Mouse (Mus musculus): ENCODE measurements around the gene Timm23. TPM values are rescaled to one million over a fixed set of nuclear protein-coding genes. Genes with fewer than 3 reads are reported as not detected.
"Not testable (repeated sequence)": the region's sequence is repeated elsewhere in the genome, so short reads cannot be mapped to it uniquely, and the experiment has no call there.

The Timm23 gene
- polyA plus RNA-seq, 1 experiment from 2014 or later: 209 TPM

DNA sequence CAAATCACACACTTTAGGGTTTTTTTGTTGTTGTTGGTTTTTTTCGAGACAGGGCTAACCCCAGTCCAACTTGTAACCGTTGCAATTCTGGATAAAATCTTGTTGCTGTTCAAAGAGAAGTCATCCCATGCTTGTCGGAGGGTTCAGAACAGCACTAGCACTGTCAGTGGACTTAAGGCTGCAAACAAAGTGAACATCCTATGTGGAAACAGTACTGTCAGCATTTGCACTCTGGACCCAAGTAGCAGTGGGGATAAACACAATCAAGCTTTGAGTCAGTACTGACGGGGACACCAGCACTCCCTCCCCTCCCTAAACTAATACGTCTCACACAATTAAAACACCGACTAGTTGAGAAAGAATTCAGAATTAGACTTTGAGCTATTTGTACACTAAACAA lies 20.8 kb downstream of the Timm23 start:
- Histone ChIP-seq H3K4me3 (ENCODE audit: low read depth, low read length) (no peak overlapping the region), H3K27ac (ENCODE audit: low read depth, low read length) (no peak overlapping the region), H3K36me3 (ENCODE audit: control insufficient read depth, insufficient read depth) (peaks cover 42% of the 10 kb centered on the region), H3K9me3 (ENCODE audit: control insufficient read depth) (no peaks in the 10 kb centered on the region), H3K4me2 (replicated peaks; ENCODE audit: low read depth) (no peak overlapping the region), H3K9ac (ENCODE audit: low read depth, low read length) (no peak overlapping the region), H3K4me1 (replicated peaks; ENCODE audit: control insufficient read depth, insufficient read depth, low read length) (no peaks in the 10 kb centered on the region), H3K27me3 (replicated peaks; ENCODE audit: control insufficient read depth, insufficient read depth, low read length) (no peaks in the 10 kb centered on the region)
- TF ChIP-seq CTCF (IDR thresholded peaks at IDR 0.05; ENCODE audit: low read depth): no peak
- ATAC-seq: no peak
- WGBS: 63% methylated on average over 6 of the region's 6 CpGs

- TF ChIP-seq CTCF (IDR thresholded peaks at IDR 0.05; ENCODE audit: low read depth): no peak
- H3K9ac ChIP-seq (ENCODE audit: low read depth, low read length): no peak overlapping the region
- WGBS: 72% methylated on average over 10 of the region's 10 CpGs
- ATAC-seq: peak; percentile 45; the same call in 1 of the 2 replicates
- H3K4me3 ChIP-seq (ENCODE audit: low read depth, low read length): no peak overlapping the region
- peak overlapping the region; percentile 62; the same call in 1 of the 2 replicates for H3K27ac ChIP-seq (ENCODE audit: low read depth, low read length)
- no peaks in the 10 kb centered on the region for H3K9me3 ChIP-seq (ENCODE audit: control insufficient read depth)
- H3K27me3 ChIP-seq (replicated peaks; ENCODE audit: control insufficient read depth, insufficient read depth, low read length): no peaks in the 10 kb centered on the region
- peaks cover 38% of the 10 kb centered on the region for H3K36me3 ChIP-seq (ENCODE audit: control insufficient read depth, insufficient read depth)
- no peaks in the 10 kb centered on the region for H3K4me1 ChIP-seq (replicated peaks; ENCODE audit: control insufficient read depth, insufficient read depth, low read length)
- H3K4me2 ChIP-seq (replicated peaks; ENCODE audit: low read depth): no peak overlapping the region
Measured at GRCm38 (mm10) chr14:32179393-32180195, 22.1 kb downstream of the Timm23 start.

GRCm38 (mm10) chr14:32176590-32176989 lies 25.1 kb downstream of the Timm23 start:
- H3K9ac ChIP-seq (ENCODE audit: low read depth, low read length); H3K27me3 ChIP-seq (replicated peaks; ENCODE audit: control insufficient read depth, insufficient read depth, low read length); H3K9me3 ChIP-seq (ENCODE audit: control insufficient read depth); H3K4me2 ChIP-seq (replicated peaks; ENCODE audit: low read depth); H3K4me3 ChIP-seq (ENCODE audit: low read depth, low read length); H3K4me1 ChIP-seq (replicated peaks; ENCODE audit: control insufficient read depth, insufficient read depth, low read length); H3K27ac ChIP-seq (ENCODE audit: low read depth, low read length): not testable (repeated sequence)
- H3K36me3 ChIP-seq (ENCODE audit: control insufficient read depth, insufficient read depth): peaks cover 54% of the 10 kb centered on the region
- WGBS: 62% methylated on average over 4 of the region's 5 CpGs
- ATAC-seq: peak; percentile 62; the same call in 1 of the 2 replicates

DNA sequence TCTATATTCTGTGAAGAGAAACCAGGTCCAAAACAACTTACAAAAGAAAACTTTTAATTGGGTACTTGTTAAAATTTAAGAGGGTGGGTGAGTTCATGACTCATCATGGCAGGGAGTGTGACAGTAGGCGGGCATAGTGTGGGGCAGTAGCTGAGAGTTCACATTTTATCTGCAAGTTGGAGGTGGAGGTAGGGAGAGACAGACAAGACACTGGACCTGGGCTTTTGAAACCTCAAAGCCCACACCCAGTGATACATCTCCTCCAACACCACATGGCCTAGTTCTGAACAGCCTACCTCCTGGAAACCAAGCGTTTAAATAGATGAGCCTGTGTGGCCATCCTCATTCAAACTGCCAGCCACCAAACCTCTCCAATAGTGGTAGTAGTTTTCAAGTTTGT lies 26.4 kb downstream of the Timm23 start:
- Histone ChIP-seq H3K4me3 (ENCODE audit: low read depth, low read length) (no peak overlapping the region), H3K9me3 (ENCODE audit: control insufficient read depth) (no peaks in the 10 kb centered on the region), H3K27me3 (replicated peaks; ENCODE audit: control insufficient read depth, insufficient read depth, low read length) (no peaks in the 10 kb centered on the region), H3K36me3 (ENCODE audit: control insufficient read depth, insufficient read depth) (peaks cover 50% of the 10 kb centered on the region), H3K4me1 (replicated peaks; ENCODE audit: control insufficient read depth, insufficient read depth, low read length) (no peaks in the 10 kb centered on the region), H3K9ac (ENCODE audit: low read depth, low read length) (no peak overlapping the region), H3K27ac (ENCODE audit: low read depth, low read length) (no peak overlapping the region), H3K4me2 (replicated peaks; ENCODE audit: low read depth) (no peak overlapping the region)
- 76% methylated on average over 2 of the region's 2 CpGs for WGBS
- no peak for ATAC-seq
- TF ChIP-seq CTCF (IDR thresholded peaks at IDR 0.05; ENCODE audit: low read depth): no peak

GRCm38 (mm10) chr14:32170137-32170536 lies 31.6 kb downstream of the Timm23 start:
- Histone ChIP-seq H3K4me2 (replicated peaks; ENCODE audit: low read depth) (no peak overlapping the region), H3K4me3 (ENCODE audit: low read depth, low read length) (no peak overlapping the region), H3K27me3 (replicated peaks; ENCODE audit: control insufficient read depth, insufficient read depth, low read length) (no peaks in the 10 kb centered on the region), H3K9me3 (ENCODE audit: control insufficient read depth) (no peaks in the 10 kb centered on the region), H3K27ac (ENCODE audit: low read depth, low read length) (no peak overlapping the region), H3K4me1 (replicated peaks; ENCODE audit: control insufficient read depth, insufficient read depth, low read length) (no peaks in the 10 kb centered on the region), H3K9ac (ENCODE audit: low read depth, low read length) (no peak overlapping the region), H3K36me3 (ENCODE audit: control insufficient read depth, insufficient read depth) (peaks cover 31% of the 10 kb centered on the region)
- ATAC-seq: no peak
- WGBS: 88% methylated on average over 4 of the region's 4 CpGs
- TF ChIP-seq CTCF (IDR thresholded peaks at IDR 0.05; ENCODE audit: low read depth): no peak

DNA sequence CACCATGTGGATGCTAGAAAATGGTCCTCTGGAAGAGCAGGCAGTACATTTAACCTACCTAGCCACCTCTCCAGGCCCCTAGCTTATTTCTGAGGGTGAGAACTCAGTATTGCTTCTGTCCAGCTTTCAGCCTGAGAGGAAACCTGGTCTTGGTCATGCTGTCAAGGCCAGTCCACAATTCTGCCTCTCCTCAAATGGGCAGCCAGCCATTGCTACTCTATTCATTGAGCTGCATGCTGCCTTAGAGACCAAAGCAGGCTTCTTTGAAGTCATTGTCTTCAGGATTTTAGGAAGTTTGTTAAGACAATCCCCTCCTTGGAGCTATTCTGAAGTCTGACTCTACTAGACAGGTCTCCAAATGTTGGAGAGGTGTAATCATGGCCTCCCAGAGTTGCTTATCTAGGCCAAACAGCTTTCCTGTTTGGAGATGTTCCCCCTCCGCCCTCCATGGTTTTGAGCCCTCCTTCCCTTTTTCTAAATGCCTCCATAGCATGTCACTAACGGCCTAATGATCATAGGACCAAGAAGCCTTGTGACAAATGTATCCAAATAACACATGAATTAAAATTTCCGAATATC lies 33.0 kb downstream of the Timm23 start:
- WGBS: 64% methylated on average over 3 of the region's 3 CpGs
- Histone ChIP-seq H3K4me2 (replicated peaks; ENCODE audit: low read depth) (peak overlapping the region; percentile 86), H3K4me1 (replicated peaks; ENCODE audit: control insufficient read depth, insufficient read depth, low read length) (no peaks in the 10 kb centered on the region), H3K27ac (ENCODE audit: low read depth, low read length) (no peak overlapping the region), H3K36me3 (ENCODE audit: control insufficient read depth, insufficient read depth) (peaks cover 20% of the 10 kb centered on the region), H3K9me3 (ENCODE audit: control insufficient read depth) (no peaks in the 10 kb centered on the region), H3K4me3 (ENCODE audit: low read depth, low read length) (peak overlapping the region; percentile 45; the same call in 1 of the 2 replicates), H3K9ac (ENCODE audit: low read depth, low read length) (no peak overlapping the region), H3K27me3 (replicated peaks; ENCODE audit: control insufficient read depth, insufficient read depth, low read length) (no peaks in the 10 kb centered on the region)
- no peak for ATAC-seq
- no peak for TF ChIP-seq CTCF (IDR thresholded peaks at IDR 0.05; ENCODE audit: low read depth)

Data from intestine, postnatal 0 days (tissue).